Mouse (Mus musculus) intestine, postnatal 0 days (tissue): ENCODE measurements around the gene Pfkfb3. TPM values are rescaled to one million over a fixed set of nuclear protein-coding genes. Genes with fewer than 3 reads are reported as not detected.
A peak's percentile ranks its signal among the peaks of the same experiment; 100 is the strongest.

Experiments used
- ATAC-seq: fragments of 200-750 bp; cut with Nextera tagmentation; 2 replicates; pipeline ENCODE4 v1.8.0; 2017; ENCODE audit warnings: mild to moderate bottlenecking, moderate TSS enrichment, moderate library complexity
- H3K27ac ChIP-seq: fragments of 300-500 bp; sonication (generic); 2 replicates; pipeline ENCODE4 v1.5.1; 2014; ENCODE audit warnings: mild to moderate bottlenecking, low read depth, low read length, moderate library complexity
- H3K27me3 ChIP-seq: fragments of 300-500 bp; sonication (generic); replicated peaks from 2 replicates; pipeline ENCODE4 v1.6.1; 2014; ENCODE audit warnings: low read length, mixed read lengths; ENCODE audit not compliant: control insufficient read depth, insufficient read depth
- H3K36me3 ChIP-seq: fragments of 300-500 bp; sonication (generic); 2 replicates; pipeline ENCODE4 v1.6.1; 2014; ENCODE audit warnings: mild to moderate bottlenecking, moderate library complexity; ENCODE audit not compliant: control insufficient read depth, insufficient read depth
- H3K4me1 ChIP-seq: fragments of 300-500 bp; sonication (generic); replicated peaks from 2 replicates; pipeline ENCODE4 v1.6.1; 2014; ENCODE audit warnings: antibody characterized with exemption, low read length, mixed read lengths; ENCODE audit not compliant: control insufficient read depth, insufficient read depth
- H3K4me2 ChIP-seq: fragments of 300-500 bp; sonication (generic); replicated peaks from 2 replicates; pipeline ENCODE4 v1.6.1; 2014; ENCODE audit warnings: low read depth, mild to moderate bottlenecking, moderate library complexity
- H3K4me3 ChIP-seq: fragments of 300-500 bp; sonication (generic); 2 replicates; pipeline ENCODE4 v1.5.1; 2014; ENCODE audit warnings: low read depth, low read length
- H3K9ac ChIP-seq: fragments of 300-500 bp; sonication (generic); 2 replicates; pipeline ENCODE4 v1.6.1; 2014; ENCODE audit warnings: mild to moderate bottlenecking, low read depth, low read length
- H3K9me3 ChIP-seq: fragments of 300-500 bp; sonication (generic); 2 replicates; pipeline ENCODE4 v1.6.1; 2016; ENCODE audit warnings: mixed run types; ENCODE audit not compliant: control insufficient read depth
- CTCF ChIP-seq: sonication (generic); IDR thresholded peaks from 2 replicates; pipeline ENCODE4 v1.5.1; 2016; ENCODE audit warnings: low read depth, mild to moderate bottlenecking, control low read depth, antibody characterized with exemption, moderate library complexity
- WGBS: fragments of 180-500 bp; shearing (Covaris S2); extraction: QIAGEN DNeasy Blood & Tissue Kit; methylation state at CpG from one replicate; pipeline ENCODE4 v1.1.7; 2014; 5-methylcytosine and 5-hydroxymethylcytosine counted together
- polyA plus RNA-seq: library from polyadenylated mRNA; unstranded; fragments of >200 nt; fragmentation: Nextera tagmentation; extraction: Ambion mirVana; gene quantifications from 2 replicates; pipeline ENCODE4 v1.2.1, GENCODE M21; 2015

Gene Pfkfb3
- 12.7 and 13.4 TPM in 2 replicates for polyA plus RNA-seq

DNA sequence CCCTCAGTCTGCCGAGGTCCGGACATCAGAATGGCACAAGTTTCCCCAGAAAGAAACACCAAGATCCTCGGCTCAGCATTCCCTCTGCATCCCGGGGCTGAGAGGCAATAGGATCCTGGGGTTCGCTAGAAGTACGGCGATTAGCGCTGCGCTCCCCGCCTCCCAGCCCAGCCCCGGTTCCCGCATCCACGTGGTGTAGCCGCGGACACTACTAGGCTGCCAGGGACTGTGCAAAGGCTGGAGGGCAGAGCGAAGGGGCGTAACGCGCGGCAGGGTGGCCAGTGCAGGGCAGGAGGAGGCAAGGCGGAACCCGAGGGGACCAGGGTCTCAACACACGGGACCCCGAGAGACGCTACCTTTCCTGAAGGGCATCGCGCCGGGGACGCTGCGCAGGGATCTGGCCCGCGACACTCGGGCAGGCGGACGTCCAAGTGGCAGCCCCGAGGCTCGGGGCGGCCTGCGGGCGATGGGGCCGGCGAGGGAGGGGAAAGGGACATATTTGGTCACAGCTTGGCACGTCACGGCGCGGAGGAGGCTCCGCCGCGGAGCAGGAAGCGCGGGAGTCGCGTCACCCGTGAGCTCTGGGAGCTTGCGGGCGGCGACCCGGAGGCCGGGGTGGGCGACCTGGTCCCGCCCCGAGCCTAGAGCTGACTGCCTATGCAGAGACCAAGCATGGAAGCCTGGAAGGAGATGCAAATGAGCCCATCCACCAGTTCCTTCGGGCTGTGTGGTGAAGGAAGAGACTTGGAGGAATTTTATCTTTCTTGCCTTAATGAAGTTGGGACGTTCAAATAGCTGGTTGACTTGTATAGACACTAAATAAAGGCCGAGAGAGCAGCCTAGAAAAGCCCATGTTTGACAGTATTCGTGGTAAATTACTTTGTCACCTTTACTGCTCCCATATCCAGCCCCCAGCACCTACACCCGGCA, at the start of gene Pfkfb3:
TSS of gene Pfkfb3 (minus strand) at position 607 of the 930 bp plus-strand sequence.
- H3K9me3 ChIP-seq = no peaks in the 10 kb centered on the region
- 0 out of 2 replicates have a peak, but pooled peaks cover 2% of the 10 kb centered on the region for H3K27me3 ChIP-seq
- peak within 1 kb of the TSS; percentile 59 for H3K4me3 ChIP-seq
- TF ChIP-seq CTCF = no peak
- ATAC-seq = peak; percentile 74
- peak within 1 kb of the TSS; percentile 55 for H3K9ac ChIP-seq
- WGBS = 2% methylated on average over 66 of the region's 67 CpGs
- no peaks in the 10 kb centered on the region for H3K36me3 ChIP-seq
- H3K4me1 ChIP-seq = no peaks in the 10 kb centered on the region; the same call in 1 of the 2 replicates
- H3K27ac ChIP-seq = no peak within 1 kb of the TSS
- peak within 1 kb of the TSS; percentile 94 for H3K4me2 ChIP-seq

DNA sequence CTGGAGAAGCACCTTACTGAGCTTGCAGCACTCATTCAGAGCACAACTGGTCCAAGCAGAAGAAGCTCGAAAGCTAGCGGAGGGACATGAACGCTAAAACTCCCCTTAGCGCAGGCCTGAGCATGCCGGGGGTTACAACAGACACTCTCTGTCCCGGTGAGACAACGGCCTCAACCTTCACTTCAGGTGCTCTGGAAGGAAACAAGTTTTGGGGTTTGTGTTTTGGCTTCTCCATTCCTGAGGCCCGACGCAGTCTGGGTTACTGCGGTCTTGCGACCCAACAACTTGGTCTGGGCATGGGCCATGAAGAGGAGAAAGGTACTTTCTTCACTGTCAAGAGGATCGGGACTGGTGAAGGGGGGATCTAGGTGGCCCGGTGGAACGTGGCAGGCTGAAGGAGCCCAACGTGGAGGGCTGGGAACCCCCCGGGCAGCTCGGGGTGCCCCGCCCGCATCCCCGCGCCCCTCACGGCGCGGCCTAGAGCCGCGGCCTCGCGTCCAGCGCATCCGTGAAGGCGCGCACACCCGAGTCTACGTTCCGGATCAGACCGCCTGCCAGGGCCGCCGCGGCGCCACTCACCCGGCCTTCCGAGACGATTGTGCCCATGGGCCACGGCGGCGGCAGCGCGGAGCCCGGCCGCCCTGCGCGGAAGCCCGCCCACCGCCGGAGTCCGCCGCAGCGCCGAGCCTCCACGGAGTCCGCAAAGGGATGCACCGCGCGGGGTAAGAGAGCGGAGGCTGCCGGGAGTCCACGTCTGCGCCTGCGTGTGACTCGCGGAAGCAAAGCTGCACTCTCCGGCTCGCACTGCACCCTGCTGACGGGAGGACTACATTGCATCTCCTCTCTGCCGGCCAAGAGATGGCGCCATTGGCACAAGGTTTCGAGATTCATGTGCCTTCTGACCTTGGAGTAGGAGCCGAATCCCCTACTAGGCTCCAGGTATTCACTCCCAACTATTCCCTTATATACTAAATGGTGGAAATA, 48.9 kb upstream of the Pfkfb3 start:
- H3K9me3 ChIP-seq = no peaks in the 10 kb centered on the region
- peak overlapping the region; percentile 84 for H3K4me3 ChIP-seq
- peak; percentile 100 for TF ChIP-seq CTCF
- H3K36me3 ChIP-seq = peaks cover 26% of the 10 kb centered on the region
- no peaks in the 10 kb centered on the region for H3K27me3 ChIP-seq
- H3K27ac ChIP-seq = peak overlapping the region; percentile 41; the same call in 1 of the 2 replicates
- H3K4me2 ChIP-seq = peak overlapping the region; percentile 76
- H3K9ac ChIP-seq = peak overlapping the region; percentile 90
- under 1% methylated on average over 72 of the region's 78 CpGs for WGBS
- peaks cover 6% of the 10 kb centered on the region; the same call in 1 of the 2 replicates for H3K4me1 ChIP-seq
- peak; percentile 98 for ATAC-seq

DNA sequence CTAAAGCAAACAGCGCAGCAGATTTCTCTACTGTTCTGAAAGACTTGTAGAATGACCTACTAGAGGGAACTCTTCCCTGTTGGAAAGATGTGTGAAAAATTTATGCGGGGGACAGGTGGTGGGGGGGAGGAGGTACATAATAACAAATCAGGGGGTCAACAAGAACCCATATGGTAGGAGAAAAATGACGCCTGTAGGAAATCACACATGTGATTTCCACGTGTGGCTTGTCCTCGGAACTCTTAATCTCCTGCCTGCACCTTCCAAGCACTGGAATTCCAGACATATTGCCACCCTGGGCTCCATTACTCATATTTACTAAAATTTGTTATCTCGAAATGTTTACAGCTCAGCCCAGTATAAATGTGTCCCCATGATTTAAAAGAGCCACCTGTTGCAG, 47.9 kb upstream of the Pfkfb3 start:
- Histone ChIP-seq H3K4me2 (peak overlapping the region; percentile 76), H3K9ac (peak overlapping the region; percentile 90; the same call in 1 of the 2 replicates), H3K4me1 (peaks cover 6% of the 10 kb centered on the region; the same call in 1 of the 2 replicates), H3K27me3 (no peaks in the 10 kb centered on the region), H3K27ac (no peak overlapping the region), H3K4me3 (peak overlapping the region; percentile 84), H3K9me3 (no peaks in the 10 kb centered on the region), H3K36me3 (peaks cover 35% of the 10 kb centered on the region)
- WGBS = 63% methylated on average over 6 of the region's 6 CpGs
- TF ChIP-seq CTCF = no peak
- no peak for ATAC-seq

DNA sequence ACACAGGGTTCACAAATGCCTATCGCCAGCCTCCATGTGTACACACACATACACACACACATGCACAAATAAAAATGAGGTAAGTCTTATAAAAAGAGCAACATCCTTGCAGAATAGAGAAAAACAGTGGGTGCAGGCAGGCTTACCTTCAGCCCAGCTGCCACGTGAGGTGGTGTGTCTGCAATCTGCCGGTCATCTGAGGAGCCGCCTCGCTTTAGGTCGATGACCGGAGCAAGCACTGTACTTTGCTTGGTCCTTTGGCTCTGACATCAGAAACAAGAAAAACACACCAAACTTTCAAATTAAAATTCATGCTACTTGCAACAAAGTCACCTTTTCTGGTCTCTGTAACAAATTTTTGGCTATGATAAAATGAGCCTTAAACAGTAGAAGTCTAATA, 44.0 kb upstream of the Pfkfb3 start:
- no peak for TF ChIP-seq CTCF
- H3K9ac ChIP-seq = no peak overlapping the region
- no peak overlapping the region for H3K27ac ChIP-seq
- H3K27me3 ChIP-seq = no peaks in the 10 kb centered on the region
- H3K4me1 ChIP-seq = peaks cover 6% of the 10 kb centered on the region; the same call in 1 of the 2 replicates
- ATAC-seq = no peak
- H3K4me2 ChIP-seq = no peak overlapping the region
- WGBS = 92% methylated on average over 7 of the region's 7 CpGs
- no peaks in the 10 kb centered on the region for H3K9me3 ChIP-seq
- no peak overlapping the region for H3K4me3 ChIP-seq
- peaks cover 66% of the 10 kb centered on the region for H3K36me3 ChIP-seq

DNA sequence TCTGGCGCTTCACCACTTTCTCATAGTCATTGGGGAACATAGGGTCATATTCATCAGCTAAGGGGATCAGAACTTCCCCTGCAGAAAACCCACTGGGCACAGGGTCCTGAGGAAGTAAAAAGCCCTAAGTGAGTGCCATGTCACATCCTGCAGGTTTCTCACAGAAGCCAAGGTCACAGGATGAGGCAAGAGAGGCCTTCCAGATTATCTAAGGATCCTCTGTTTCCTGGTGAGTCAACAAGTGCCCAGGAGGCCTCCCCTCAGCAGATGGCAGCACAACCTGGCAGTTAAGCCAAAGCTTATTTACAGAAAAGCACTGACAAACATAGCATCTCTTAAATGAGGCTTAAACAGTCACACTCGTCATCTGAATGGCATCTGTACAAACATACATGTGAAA, 42.8 kb upstream of the Pfkfb3 start:
- no peak overlapping the region for H3K27ac ChIP-seq
- H3K36me3 ChIP-seq = peaks cover 78% of the 10 kb centered on the region
- H3K9me3 ChIP-seq = no peaks in the 10 kb centered on the region
- 0 out of 2 replicates have a peak, but pooled peaks have one; percentile 54 for ATAC-seq
- H3K4me3 ChIP-seq = no peak overlapping the region
- no peaks in the 10 kb centered on the region for H3K27me3 ChIP-seq
- H3K4me1 ChIP-seq = peaks cover under 1% of the 10 kb centered on the region; the same call in 1 of the 2 replicates
- no peak overlapping the region for H3K9ac ChIP-seq
- TF ChIP-seq CTCF = 0 out of 2 replicates have a peak, but pooled peaks have one; percentile 28
- 76% methylated on average over 2 of the region's 2 CpGs for WGBS
- H3K4me2 ChIP-seq = no peak overlapping the region
